17 mouse cellular contexts compared by ENCODE assay signal in the genomic region with DNA sequence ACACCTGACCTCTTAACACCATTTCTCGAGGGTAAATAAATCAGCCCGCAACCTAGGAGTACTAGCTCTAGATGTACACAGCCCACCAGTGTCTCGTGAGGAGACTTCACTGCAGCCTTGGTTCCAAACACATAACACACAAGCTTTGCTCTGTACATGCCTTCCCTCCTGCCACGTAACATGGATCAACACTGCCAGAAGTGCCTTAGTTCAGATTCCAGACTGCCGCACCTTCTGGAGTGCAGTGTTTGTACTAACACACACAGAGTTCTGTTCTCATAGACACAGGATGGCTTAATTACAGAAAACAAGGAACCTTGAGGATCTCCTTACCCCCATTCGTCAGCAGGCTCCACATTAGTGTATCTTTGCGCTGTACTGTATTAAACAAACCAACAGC. TPM values are rescaled to one million over a fixed set of nuclear protein-coding genes. Genes with fewer than 3 reads are reported as not detected.
"Had no signal": no experiment of that assay in that cellular context is flagged by ENCODE, and none has a peak within 500 bp of the region (broad histone marks: within the 10 kb centered on the region; RNA-seq: fewer than 3 reads in every experiment).

No protein-coding gene starts in this region.

- H3K4me3 ChIP-seq: midbrain, embryonic 10.5 days; midbrain, embryonic 12.5 days; myocyte; neural tube, embryonic 13.5 days; neural tube, embryonic 15.5 days; stomach, embryonic 15.5 days had no signal

- H3K36me3 ChIP-seq: neural tube, embryonic 15.5 days had no signal

- ATAC-seq: midbrain, embryonic 16.5 days had no signal

- H3K4me2 ChIP-seq: lung, embryonic 14.5 days; midbrain, embryonic 12.5 days; neural tube, embryonic 13.5 days; neural tube, embryonic 15.5 days; stomach, embryonic 15.5 days had no signal

- DNase-seq: lung, embryonic 14.5 days; lung, postnatal 4 days; midbrain, embryonic 14.5 days; retina, postnatal 1 day; right cerebral cortex, adult 18-20 months; right cerebral cortex, postnatal 25 days; thymus, adult 18-20 months; thymus, postnatal 14 days; thymus, postnatal 36 days had no signal

- H3K9me3 ChIP-seq: midbrain, embryonic 12.5 days; neural tube, embryonic 13.5 days; neural tube, embryonic 15.5 days; stomach, embryonic 15.5 days had no signal

- H3K27me3 ChIP-seq: midbrain, embryonic 12.5 days; neural tube, embryonic 13.5 days; neural tube, embryonic 15.5 days; stomach, embryonic 15.5 days had no signal

- H3K9ac ChIP-seq: liver, embryonic 14.5 days; lung, embryonic 14.5 days; midbrain, embryonic 12.5 days; neural tube, embryonic 13.5 days; neural tube, embryonic 15.5 days; stomach, embryonic 15.5 days had no signal

- H3K27ac ChIP-seq: liver, embryonic 14.5 days; midbrain, embryonic 10.5 days; midbrain, embryonic 12.5 days; neural tube, embryonic 13.5 days; neural tube, embryonic 15.5 days; stomach, embryonic 15.5 days had no signal

RNA-seq across cellular contexts. Expression of gene Prom1, which starts 6.1 kb away (rescaled TPM):
- polyA plus RNA-seq: myocyte had no signal
